Mouse (Mus musculus) layer of hippocampus, adult 6 months (tissue): ENCODE data around the gene Kdm7a. TPM values are rescaled to one million over a fixed set of nuclear protein-coding genes. Genes with fewer than 3 reads are reported as not detected.

Experiments used
- long read RNA-seq, 2 experiments: library from polyadenylated mRNA; unstranded; transcript quantifications; one replicate each; pipeline ENCODE4 v2.0.0; 2019 to 2020
- polyA plus RNA-seq: library from polyadenylated mRNA; unstranded; fragments of <200 nt; fragmentation: Nextera tagmentation; gene quantifications from 2 replicates; pipeline ENCODE4 v1.2.3, GENCODE M21; 2021

Kdm7a gene
- 3.1 and 3.5 TPM in 2 replicates for polyA plus RNA-seq
- long read RNA-seq, experiment 1, partial matches to known transcripts: 4 of 16 reads
- long read RNA-seq, experiment 1, other reads (novel, unspliced or antisense): 12 of 16 reads
- long read RNA-seq, experiment 2, full-length matches to known transcripts: 22 of 48 reads
- long read RNA-seq, experiment 2, partial matches to known transcripts: 15 of 48 reads
- long read RNA-seq, experiment 2, other reads (novel, unspliced or antisense): 11 of 48 reads

DNA sequence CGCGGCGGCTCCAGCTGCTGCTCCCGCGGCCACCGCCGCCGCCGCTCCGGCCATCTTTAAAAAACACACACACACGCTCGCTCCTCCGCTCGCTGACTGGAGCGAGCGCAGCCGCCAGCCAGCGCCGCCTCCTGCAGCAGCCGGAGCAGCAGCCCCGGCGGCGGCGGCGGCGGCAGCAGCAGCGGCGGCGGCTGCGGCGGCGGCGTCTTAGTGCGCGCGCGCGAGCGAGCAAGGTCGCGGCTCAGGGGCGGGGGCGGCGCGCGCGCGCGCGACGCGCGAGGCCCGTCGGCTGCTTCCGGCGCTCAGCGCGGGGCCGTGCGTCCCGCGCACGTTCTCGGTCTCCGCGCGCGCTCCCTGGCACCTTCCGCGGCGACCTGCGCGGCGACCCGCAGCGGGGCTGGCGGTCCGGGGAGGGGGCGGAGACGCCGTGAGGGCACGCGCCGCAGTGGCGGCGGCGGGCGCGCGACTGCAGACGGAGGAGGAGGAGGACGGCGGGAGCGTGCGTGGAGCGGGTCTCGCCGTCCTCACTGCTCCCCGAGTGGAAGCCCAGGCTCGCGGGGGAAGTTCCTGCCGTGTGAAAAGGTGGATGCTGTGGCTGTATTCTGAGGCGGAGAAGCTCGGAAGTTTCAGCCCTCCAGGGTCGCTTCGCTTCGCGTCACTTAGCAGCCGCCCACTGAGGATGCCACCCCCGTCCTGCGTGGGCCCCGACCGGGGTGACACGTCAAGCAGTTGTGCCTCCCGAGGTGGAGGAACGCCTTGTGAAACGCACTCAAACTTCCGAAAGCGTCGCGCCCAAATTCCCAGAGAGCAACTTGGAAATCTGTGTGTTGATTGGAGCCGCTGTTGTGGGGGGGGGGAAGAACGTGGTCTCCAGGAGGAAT, at the start of gene Kdm7a:
Kdm7a (minus strand) TSS at position 209 of the 881 bp plus-strand sequence.

DNA sequence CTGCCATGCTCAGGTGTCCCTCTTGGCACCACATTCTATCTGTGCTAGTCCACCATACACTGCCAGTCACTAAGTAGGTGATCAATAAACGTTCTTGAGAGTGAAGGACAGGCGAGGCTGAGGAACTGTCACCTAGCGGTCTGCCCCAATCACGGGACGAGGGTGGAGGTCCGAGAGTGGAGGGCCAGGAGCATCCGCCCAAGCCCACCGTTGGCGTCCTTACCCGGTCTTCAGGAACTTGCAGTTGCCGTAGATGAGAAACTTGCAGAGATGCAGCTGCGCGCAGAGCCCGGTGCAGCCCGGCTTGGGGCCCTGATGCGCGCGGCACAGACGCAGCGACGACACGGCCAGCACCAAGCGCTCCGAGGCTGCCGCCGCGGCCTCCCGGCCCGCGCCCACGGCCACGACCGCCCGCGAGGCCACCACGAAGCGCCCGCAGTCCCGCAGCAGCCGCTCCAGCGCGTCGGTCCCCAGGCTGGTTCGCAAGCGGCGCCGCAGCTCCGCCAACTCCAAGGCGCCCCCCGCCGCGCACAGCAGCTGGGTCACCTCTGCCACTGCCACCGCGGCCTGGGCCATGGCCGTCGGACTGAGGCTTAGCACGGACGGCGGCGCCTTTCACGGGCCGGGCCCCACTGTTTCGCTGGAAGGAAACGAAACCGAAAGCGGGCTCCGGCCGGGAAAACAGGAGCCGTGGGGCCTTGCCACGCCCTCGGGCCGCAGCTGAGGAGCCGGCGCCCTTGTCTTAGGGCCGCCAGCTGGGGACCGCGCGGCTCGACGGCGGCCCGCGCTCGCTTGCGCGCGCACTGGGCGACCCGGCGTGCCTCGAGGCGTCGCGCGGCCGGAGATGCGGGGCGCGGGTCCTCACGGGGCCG, 88.8 kb downstream of the Kdm7a start, which contains the start of gene Parp12:
Parp12 (minus strand) TSS at position 766 of the 872 bp plus-strand sequence.

Other genes starting within 250 kb of the Kdm7a start
- gene Parp12, start 88.4 kb downstream of the Kdm7a start, polyA plus RNA-seq: 3.5 and 4.3 TPM in 2 replicates
- 18.1 and 18.4 TPM in 2 replicates for gene Slc37a3, start 170.9 kb upstream of the Kdm7a start, polyA plus RNA-seq
- 0.20 and 0.28 TPM in 2 replicates for gene Rab19, start 174.4 kb upstream of the Kdm7a start, polyA plus RNA-seq
- 66.2 and 73.4 TPM in 2 replicates for gene Mkrn1, start 213.7 kb upstream of the Kdm7a start, polyA plus RNA-seq